Mouse (Mus musculus): ENCODE data around the gene Ebf3.

- no peak for TF ChIP-seq USF1 (IDR thresholded peaks at IDR 0.05; ENCODE audit: low read depth)
- no peak for TF ChIP-seq MAX (IDR thresholded peaks at IDR 0.05)
- no peak for TF ChIP-seq CTCF (IDR thresholded peaks at IDR 0.05; ENCODE audit: control insufficient read depth, insufficient read depth, insufficient read length)
- TF ChIP-seq MYOG (IDR thresholded peaks at IDR 0.05; ENCODE audit: control insufficient read depth, extremely low read depth, insufficient read length): no peak
Measured at GRCm38 (mm10) chr7:137312166-137312932, 1.9 kb downstream of the Ebf3 start.

Measured in C2C12 (cell line).